Mouse (Mus musculus) kidney, adult 9 months (tissue): Measurements from ENCODE around the gene Bach2.

Experiments
- DNase-seq: peaks from one replicate; pipeline ENCODE4 v3.0.0; 2022

Gene Bach2

GRCm38 (mm10) chr4:32238366-32238854, at the start of gene Bach2:
Bach2 (plus strand) TSS chr4:32238804.
- DNase-seq = peak; percentile 82

DNA sequence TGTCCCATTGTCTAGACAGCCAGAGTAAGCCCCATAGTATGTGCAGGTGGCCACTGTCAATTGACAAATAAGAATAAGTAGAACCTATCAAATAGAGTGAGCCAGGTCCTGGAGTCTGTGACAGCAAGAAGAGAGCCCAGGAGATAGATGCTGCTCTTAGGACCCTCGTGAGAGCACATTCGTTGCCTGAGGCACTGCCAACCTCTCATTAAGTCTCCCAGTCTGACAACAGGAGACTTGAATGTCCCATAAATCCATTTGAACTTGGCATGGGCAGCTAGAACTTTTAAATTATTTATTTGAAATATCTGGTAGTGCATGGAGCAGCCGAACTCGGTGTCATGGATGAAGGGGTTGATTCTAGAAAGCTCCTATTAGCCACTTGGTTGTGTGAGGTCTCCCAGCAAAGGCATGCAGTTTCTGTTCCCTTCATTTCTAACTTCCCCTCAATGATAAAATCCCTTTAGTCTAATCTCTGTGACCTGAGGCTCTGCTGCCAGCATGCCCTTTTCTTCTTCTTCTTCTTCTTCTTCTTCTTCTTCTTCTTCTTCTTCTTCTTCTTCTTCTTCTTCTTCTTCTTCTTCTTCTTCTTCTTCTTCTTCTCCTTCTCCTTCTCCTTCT, 49.1 kb upstream of the Bach2 start:
- no peak for DNase-seq

GRCm38 (mm10) chr4:32190506-32190905, 48.1 kb upstream of the Bach2 start:
- DNase-seq = no peak

GRCm38 (mm10) chr4:32195945-32196921, 42.4 kb upstream of the Bach2 start:
- peak; percentile 42 for DNase-seq

GRCm38 (mm10) chr4:32198031-32198430, 40.6 kb upstream of the Bach2 start:
- DNase-seq = no peak

GRCm38 (mm10) chr4:32198589-32198988, 40.0 kb upstream of the Bach2 start:
- DNase-seq = no peak

- no peak for DNase-seq
These were observed 39.4 kb upstream of the Bach2 start for GRCm38 (mm10) chr4:32199156-32199555.

GRCm38 (mm10) chr4:32201114-32201513, 37.5 kb upstream of the Bach2 start:
- DNase-seq = no peak

DNA sequence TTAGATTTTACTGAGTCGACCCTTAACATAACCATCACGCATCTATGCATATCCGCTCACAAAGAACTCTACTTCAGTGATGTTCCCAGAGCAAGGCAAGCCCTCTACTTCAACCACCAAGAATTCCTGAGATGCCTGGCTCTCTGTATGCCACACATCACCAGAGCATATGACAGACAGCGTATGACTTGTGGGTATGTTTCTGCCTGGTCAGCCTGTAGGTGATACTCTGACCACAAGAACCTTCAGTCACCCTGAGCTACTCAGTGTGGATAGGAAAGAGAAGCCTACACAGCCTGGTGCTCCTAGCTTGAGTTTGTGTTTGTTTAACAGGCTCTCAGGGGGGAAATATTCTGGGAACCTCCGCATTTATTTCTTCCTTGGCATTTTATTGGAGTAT, 36.2 kb upstream of the Bach2 start:
- DNase-seq = no peak

DNA sequence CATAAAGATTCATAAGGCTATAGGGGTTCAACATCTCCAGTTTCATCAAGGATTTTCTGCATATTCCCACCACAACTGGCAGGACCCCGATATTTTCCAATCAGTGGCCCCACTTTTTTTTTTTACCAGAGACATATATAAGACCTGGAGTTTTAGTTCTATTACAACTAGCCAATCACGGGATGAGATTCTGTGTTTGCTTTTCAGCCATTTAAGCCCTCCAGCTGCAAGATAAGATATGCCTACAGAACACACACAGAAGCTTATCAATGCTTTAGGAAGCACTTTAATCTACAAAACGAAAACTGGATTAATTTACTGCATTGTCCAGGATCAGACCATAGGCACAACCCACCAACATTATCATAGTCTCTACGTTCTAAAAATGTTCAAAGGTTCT, 33.8 kb upstream of the Bach2 start:
- no peak for DNase-seq

DNA sequence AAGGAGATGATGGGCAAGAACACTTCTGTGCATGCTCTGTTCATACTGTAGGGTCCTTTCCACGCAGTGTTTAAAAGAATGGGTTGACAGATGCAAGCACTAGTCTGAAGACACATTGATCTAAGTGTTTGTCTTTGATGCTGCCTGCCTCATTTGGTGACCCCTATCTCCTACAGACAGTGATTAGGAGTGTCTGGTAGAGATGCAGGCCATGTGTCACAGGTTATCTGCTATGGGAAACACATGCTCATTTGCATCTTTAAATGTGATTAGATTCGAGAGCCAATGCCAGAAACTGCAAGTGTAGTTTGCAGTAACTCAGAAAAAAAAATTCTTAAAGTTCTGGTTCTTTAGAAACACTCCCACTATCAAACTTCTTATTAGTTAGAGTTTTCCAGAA, 32.8 kb upstream of the Bach2 start:
- no peak for DNase-seq

GRCm38 (mm10) chr4:32209995-32210394, 28.6 kb upstream of the Bach2 start:
- DNase-seq = no peak

DNA sequence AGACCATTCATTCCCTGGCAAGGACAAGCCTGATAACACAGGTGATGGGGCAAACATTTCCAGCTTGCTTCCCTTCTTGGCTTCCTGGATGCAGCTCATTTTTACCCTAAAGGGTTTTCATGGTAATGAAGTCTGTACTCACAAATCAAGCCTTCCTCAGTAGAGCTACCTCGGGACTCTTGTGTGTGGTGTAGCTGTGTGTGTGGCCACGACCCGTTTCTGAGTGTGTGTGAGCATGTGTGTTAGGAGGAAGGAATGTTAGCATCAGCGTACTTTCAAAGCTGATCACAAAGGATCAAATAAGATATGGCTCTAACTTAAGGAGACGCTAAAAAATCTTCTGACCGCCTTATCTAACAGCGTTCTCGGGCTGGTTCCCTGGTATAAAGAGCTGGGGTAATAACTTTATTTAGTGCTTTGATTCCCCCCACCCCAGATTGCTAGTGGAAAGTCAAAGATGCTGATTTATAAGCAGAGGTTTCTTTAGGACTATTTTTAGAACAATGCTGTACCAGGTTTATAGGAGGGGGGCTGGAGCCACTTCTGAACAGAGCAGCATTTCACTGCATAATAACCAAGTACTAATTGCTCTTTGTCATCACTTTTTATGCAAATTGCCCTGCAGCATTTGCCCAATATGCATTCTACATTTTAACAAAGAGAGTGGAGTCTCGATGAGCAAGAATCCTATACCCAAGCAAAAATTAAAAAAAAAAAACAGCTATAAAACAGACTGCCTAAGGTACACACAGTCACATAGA, 28.0 kb upstream of the Bach2 start:
- no peak for DNase-seq

DNA sequence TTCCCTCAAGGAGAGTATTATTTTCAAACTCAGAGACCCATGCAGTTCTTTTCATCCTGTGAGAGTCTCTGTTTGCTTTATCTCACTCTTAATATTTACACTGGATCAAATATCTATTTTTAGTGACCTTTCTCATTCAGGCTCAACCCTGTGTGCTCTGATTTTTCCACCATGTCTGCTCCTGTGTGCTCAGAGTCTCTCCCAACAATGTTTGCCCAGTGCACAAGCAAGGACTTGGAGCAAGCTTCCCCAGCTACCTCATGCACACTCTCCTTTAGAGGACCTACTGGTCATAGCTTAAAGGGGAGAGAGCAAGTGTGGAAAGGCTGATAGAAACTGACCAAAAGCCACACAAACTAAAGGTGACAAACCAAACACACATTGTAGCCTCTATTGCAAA, 26.0 kb upstream of the Bach2 start:
- no peak for DNase-seq

DNA sequence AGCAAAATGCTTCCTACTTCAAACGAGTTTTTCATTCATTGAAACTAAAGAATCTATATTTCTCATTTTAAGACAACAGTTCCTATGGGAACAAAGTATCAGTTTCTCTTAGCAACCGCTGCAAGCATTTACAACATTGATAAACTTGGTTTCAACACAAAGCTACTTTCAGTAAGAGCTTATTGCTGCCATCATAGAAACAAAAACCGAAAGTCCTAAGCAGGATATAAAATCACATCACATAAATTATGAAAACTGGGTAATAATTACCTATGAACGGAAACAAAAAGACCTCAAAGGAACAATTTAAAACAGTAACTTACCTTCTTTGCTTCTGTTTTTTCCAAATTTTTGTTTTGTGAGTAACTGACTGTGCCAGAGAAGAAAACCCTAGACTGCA, 22.1 kb upstream of the Bach2 start:
- DNase-seq = no peak

GRCm38 (mm10) chr4:32217016-32217415, 21.6 kb upstream of the Bach2 start:
- DNase-seq = no peak

DNA sequence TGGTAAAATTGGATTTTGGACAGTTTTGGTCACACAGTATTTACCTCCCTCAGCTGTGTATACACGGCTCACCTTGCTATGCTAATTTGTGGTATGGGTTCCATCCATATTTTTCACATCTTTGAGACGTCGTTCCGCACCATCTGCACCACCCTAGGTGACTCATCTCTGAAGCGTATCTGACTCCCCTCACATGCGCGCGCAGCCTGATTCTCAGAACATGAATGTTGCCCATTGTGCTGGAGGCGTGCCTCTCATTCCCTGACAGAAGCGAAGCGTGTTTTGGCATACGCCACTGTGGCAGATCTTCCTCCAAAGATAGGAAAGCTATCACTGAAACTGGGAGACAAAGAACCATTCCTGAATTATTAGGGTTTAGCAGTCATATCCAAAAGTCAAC, 21.0 kb upstream of the Bach2 start:
- no peak for DNase-seq

DNA sequence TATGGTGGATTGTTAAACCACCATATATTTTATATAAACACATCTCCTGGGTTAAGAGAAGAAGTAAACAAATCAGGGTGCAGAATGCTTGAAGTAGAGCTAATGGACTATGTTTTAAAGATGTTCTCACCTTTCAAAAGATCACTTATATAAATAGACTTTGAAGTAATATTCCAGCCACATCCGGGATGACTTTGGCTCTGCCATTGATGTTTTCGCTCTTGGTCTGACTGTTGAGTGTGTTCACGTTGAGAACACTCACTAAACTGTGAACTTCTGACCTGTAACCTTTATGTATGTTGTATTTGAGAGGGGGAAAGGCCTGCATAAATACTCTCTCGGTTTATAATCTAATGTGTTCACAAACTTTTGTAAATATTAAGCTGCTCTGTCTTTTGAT, 20.2 kb upstream of the Bach2 start:
- DNase-seq = no peak

DNA sequence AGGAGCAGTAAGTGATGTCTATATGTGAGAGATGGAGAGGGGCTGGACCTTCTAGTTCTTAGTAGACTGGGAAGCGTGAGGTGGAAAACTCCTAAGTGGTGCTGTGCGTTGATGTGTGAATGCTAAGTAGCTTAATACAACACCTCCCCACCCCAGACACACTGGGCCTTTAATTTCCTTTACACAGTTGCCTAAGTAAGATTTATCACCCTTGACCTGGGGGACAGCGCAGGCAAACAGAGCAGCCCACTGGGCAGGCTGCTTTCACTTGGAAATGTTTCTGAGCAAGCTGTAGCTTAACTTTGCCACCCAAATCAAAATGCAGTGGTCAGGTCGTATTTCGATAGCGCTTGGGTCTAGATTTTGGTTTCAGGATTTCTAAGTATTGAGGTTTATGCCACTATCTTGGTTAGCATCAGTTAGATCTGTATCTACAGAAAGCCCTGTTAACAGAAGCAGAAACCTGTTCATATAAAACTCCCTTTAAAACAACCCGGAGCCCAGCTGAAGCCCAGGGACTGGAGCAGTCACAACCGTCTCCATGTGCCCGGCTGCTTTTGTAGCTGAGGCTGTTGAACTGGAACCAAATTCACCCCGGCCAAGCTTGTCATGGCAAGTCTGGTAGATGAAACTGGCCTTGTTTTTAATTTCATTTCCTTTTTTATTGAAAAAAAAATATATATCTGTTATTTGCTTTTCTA, 19.0 kb upstream of the Bach2 start:
- no peak for DNase-seq

DNA sequence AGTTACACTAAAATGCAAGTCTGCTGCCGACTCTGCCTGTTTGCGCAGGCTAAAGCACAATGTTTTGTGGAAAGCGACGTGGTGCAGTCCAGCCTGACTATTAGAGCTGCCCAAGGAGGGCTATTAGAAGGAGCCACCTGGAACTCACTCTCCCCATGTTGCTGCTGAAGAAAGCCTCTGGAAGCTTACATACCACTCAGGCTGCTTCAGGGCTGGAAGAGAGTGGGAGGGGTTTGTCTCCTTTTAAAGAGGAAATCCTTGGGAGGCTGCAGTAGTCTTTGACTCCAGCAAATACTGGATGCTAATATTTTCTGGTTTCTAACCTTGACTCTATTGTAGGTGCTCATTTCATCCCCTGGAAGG, 18.5 kb upstream of the Bach2 start:
- no peak for DNase-seq

- DNase-seq = no peak
These were observed 17.6 kb upstream of the Bach2 start for GRCm38 (mm10) chr4:32220961-32221360.

DNA sequence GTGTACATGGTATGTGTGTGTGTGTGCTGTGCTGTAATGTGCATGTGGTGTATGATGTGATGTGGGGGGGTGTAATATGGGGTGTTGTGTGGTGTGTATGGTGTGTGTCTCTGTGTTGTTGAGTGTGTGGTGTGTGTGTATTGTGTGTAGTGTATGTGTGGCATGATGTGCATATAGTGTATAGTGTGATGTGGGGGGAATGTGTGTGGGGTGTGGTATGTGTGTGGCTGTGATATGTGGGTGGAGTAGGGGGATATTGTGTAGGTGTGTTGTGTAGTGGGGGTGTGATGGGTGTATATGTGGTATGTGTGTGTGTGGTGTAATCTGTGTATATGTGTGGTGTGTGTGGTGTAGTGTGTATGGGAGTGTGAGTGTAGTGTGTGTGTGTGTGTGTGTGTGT, 15.0 kb upstream of the Bach2 start:
- no peak for DNase-seq

DNA sequence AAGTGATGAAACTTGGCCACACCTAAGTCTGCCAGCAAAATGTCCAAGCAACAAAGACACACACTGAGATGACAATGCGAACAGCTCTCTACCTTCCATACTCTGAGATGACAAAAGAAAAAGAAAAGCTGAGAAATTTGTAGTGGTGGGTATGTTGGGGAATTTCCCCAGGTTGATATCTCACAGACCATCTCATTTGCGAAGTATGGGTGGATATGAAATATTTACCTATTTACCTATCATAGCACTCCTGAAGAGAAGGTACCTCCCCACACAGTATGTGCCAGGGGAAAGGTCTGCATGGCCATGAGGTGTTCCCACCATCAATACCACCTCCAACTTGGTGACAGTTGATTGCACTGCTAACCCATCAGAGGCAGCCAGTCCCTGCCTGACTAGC, 13.4 kb upstream of the Bach2 start:
- DNase-seq = no peak
